Mouse (Mus musculus) neural tube, embryonic 11.5 days (tissue): Measurements from ENCODE around the gene Gm5150. TPM values are rescaled to one million over a fixed set of nuclear protein-coding genes. Genes with fewer than 3 reads are reported as not detected.
A peak's percentile ranks its signal among the peaks of the same experiment; 100 is the strongest.
"Not testable (repeated sequence)": the region's sequence is repeated elsewhere in the genome, so short reads cannot be mapped to it uniquely, and the experiment has no call there.

Experiments
- ATAC-seq: fragments of 200-750 bp; cut with Nextera tagmentation; 2 replicates; pipeline ENCODE4 v1.8.0; 2017; ENCODE audit warnings: moderate number of reproducible peaks, mild to moderate bottlenecking, moderate TSS enrichment, moderate library complexity; ENCODE audit not compliant: insufficient read depth, low FRiP score, low TSS enrichment
- DNase-seq: peaks from one replicate; pipeline ENCODE4 v3.0.0-alpha.2; 2015; ENCODE audit warnings: low spot score
- H3K27ac ChIP-seq: fragments of 300-500 bp; sonication (generic); 2 replicates; pipeline ENCODE4 v1.5.1; 2014; ENCODE audit warnings: low read depth, mild to moderate bottlenecking, low read length
- H3K27me3 ChIP-seq: fragments of 300-500 bp; sonication (generic); 2 replicates; pipeline ENCODE4 v1.6.1; 2014; ENCODE audit warnings: mild to moderate bottlenecking, low read length, mixed read lengths; ENCODE audit not compliant: control insufficient read depth, insufficient read depth
- H3K36me3 ChIP-seq: fragments of 300-500 bp; sonication (generic); 2 replicates; pipeline ENCODE4 v1.6.1; 2014; ENCODE audit warnings: mild to moderate bottlenecking, low read length, moderate library complexity, mixed read lengths; ENCODE audit not compliant: control insufficient read depth, insufficient read depth
- H3K4me1 ChIP-seq: fragments of 300-500 bp; sonication (generic); 2 replicates; pipeline ENCODE4 v1.6.1; 2014; ENCODE audit warnings: low read length, mixed read lengths; ENCODE audit not compliant: control insufficient read depth, insufficient read depth
- H3K4me2 ChIP-seq: fragments of 300-500 bp; sonication (generic); 2 replicates; pipeline ENCODE4 v1.6.1; 2014; ENCODE audit warnings: low read depth, mild to moderate bottlenecking, moderate library complexity
- H3K4me3 ChIP-seq: fragments of 300-500 bp; sonication (generic); 2 replicates; pipeline ENCODE4 v1.5.1; 2014; ENCODE audit warnings: low read depth, low read length
- H3K9ac ChIP-seq: fragments of 300-500 bp; sonication (generic); 2 replicates; pipeline ENCODE4 v1.6.1; 2014; ENCODE audit warnings: mild to moderate bottlenecking, low read length
- H3K9me3 ChIP-seq: fragments of 300-500 bp; sonication (generic); 2 replicates; pipeline ENCODE4 v1.6.1; 2016; ENCODE audit warnings: low read length; ENCODE audit not compliant: control insufficient read depth
- WGBS: fragments of 180-500 bp; shearing (Covaris S2); extraction: QIAGEN DNeasy Blood & Tissue Kit; methylation state at CpG from one replicate; pipeline ENCODE4 v1.1.7; 2014; 5-methylcytosine and 5-hydroxymethylcytosine counted together
- polyA plus RNA-seq: library from polyadenylated mRNA; unstranded; fragments of >200 nt; fragmentation: Nextera tagmentation; extraction: Ambion mirVana; gene quantifications from 2 replicates; pipeline ENCODE4 v1.2.1, GENCODE M21; 2014

The Gm5150 gene
- polyA plus RNA-seq: not detected in 2 replicates

DNA sequence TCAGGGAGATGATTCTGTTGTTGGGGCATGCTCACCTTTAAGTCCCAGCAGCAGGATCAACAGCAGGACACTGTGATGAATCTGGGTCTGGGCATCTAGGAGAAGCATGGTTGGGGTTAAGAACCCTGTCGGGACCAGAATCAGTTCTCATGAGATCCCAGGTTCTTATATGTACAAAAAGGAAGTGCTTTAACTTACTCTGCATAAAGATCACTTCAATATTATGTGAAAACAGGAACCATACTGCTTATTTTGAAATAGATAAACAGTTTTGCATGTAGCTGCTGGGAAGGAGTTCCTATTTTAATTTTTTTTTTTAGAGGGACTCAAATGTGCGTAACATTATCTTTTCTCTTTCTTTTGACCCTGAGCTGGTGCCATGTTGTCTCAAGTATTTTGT, at the start of gene Gm5150:
Gene Gm5150, minus strand, starts transcription at position 223 of the 400 bp plus-strand sequence.
- Histone ChIP-seq H3K4me3 (no peak within 1 kb of the TSS), H3K9me3 (no peaks in the 10 kb centered on the region), H3K9ac (no peak within 1 kb of the TSS), H3K4me1 (no peaks in the 10 kb centered on the region), H3K36me3 (no peaks in the 10 kb centered on the region), H3K27ac (no peak within 1 kb of the TSS), H3K4me2 (no peak within 1 kb of the TSS), H3K27me3 (no peaks in the 10 kb centered on the region)
- WGBS: 91% methylated on average over 2 of the region's 2 CpGs
- DNase-seq: no peak
- ATAC-seq: no peak

DNA sequence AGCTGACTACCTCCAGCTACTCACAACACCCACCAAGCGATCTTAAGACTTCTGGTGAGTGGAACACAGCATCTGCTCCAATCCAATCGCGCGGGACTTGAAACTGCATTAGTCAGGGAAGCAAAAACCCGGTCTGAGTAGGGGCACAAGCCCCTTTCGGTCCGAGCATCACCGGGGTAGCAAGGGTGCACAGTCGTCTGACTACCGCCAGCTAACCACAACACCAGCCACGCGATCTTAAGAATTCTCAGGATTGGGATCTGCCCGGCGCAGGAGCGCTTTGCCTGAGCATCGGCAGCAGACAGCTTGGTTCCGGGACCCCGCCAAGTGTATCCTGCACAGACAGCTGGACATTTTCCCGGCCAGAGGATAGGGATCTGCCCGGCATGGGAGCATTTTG, 45.5 kb upstream of the Gm5150 start:
- H3K27me3 ChIP-seq, H3K4me2 ChIP-seq, H3K4me3 ChIP-seq, H3K9me3 ChIP-seq, H3K27ac ChIP-seq, H3K4me1 ChIP-seq, ATAC-seq, H3K36me3 ChIP-seq, DNase-seq, H3K9ac ChIP-seq: not testable (repeated sequence)
- WGBS: 80% methylated on average over 20 of the region's 20 CpGs

GRCm38 (mm10) chr3:16047288-16047687, 41.1 kb upstream of the Gm5150 start:
- no peak for DNase-seq
- WGBS: 60% methylated on average over 4 of the region's 4 CpGs
- H3K4me2 ChIP-seq: no peak overlapping the region
- ATAC-seq: no peak
- no peaks in the 10 kb centered on the region for H3K9me3 ChIP-seq
- no peaks in the 10 kb centered on the region for H3K27me3 ChIP-seq
- H3K9ac ChIP-seq: no peak overlapping the region
- no peaks in the 10 kb centered on the region for H3K36me3 ChIP-seq
- H3K4me1 ChIP-seq: no peaks in the 10 kb centered on the region
- no peak overlapping the region for H3K4me3 ChIP-seq
- no peak overlapping the region for H3K27ac ChIP-seq

DNA sequence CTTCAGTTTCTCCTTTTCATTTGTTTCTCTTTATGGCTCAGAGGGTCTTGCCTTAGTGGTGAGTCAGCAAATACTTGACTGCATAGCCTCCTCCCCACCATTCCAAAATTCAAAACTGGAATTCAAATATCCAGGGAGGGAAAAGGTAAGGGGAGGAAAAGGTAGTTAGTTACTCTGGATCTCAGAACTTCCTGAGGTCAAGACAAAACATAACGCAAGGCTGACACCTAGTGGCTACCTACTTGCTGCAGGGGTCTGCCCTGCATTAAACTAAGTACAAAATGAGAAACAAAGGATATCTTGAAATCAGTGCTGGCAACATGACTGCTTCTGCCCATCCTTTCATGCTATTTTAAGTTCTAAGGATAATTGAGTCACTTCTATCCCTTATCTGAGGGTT, 37.1 kb upstream of the Gm5150 start:
- Histone ChIP-seq H3K9me3 (no peaks in the 10 kb centered on the region), H3K27me3 (no peaks in the 10 kb centered on the region), H3K36me3 (no peaks in the 10 kb centered on the region), H3K27ac (no peak overlapping the region), H3K4me3 (no peak overlapping the region), H3K4me1 (no peaks in the 10 kb centered on the region), H3K4me2 (no peak overlapping the region), H3K9ac (no peak overlapping the region)
- 3% methylated on average over 1 of the region's 1 CpGs for WGBS
- no peak for ATAC-seq
- peak; percentile 30 for DNase-seq

DNA sequence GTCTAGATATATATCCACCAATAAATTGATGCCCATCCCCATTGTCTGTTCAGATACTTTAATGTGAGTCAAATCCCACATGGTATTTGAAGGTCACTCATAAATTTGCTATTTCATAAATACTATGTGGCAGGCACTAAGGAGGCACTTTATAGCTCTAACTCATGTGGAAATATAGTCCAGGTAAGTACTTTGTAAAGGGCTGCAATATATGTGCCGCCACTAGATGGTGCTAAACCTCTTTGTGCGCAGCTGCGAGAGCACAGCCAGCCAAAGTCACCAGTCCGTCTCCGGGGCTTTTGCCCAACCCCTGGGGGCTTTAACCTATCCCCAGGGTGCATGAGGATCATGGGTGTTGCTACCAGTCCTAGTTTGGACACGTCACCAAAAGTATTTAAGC, 18.8 kb upstream of the Gm5150 start:
- not testable (repeated sequence) for H3K36me3 ChIP-seq, H3K4me2 ChIP-seq

DNA sequence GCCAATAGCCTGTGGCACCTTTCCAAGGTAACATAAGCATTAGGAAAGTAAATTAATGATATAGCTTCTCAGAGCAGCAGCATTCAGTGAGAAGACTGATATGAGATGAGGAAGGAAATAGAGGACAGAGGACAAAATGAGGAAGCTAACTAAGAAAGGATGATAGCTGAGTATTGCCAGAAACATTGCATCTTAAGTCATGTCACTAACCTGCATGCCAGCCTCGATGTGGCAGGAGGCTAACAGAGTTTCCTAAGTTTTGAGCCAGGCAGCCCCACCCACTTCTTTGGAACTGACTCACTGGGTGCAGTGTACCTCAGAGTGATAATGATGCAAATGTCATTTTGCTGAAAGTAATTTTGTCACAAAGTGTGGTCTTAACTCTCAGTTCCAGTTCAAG, 16.0 kb upstream of the Gm5150 start:
- no peaks in the 10 kb centered on the region for H3K36me3 ChIP-seq
- WGBS: 75% methylated on average over 1 of the region's 1 CpGs
- H3K4me3 ChIP-seq: no peak overlapping the region
- no peak overlapping the region for H3K9ac ChIP-seq
- DNase-seq (no peak), ATAC-seq (no peak)
- no peaks in the 10 kb centered on the region for H3K4me1 ChIP-seq
- H3K9me3 ChIP-seq: no peaks in the 10 kb centered on the region
- no peak overlapping the region for H3K27ac ChIP-seq
- no peaks in the 10 kb centered on the region for H3K27me3 ChIP-seq
- no peak overlapping the region for H3K4me2 ChIP-seq

More for the DNA sequence above, 18.8 kb upstream of the Gm5150 start:
- DNase-seq, H3K9me3 ChIP-seq, H3K4me3 ChIP-seq, H3K4me1 ChIP-seq, H3K9ac ChIP-seq, H3K27me3 ChIP-seq, H3K27ac ChIP-seq: not testable (repeated sequence)
- 10% methylated on average over 6 of the region's 6 CpGs for WGBS
- peak; percentile 72 for ATAC-seq

DNA sequence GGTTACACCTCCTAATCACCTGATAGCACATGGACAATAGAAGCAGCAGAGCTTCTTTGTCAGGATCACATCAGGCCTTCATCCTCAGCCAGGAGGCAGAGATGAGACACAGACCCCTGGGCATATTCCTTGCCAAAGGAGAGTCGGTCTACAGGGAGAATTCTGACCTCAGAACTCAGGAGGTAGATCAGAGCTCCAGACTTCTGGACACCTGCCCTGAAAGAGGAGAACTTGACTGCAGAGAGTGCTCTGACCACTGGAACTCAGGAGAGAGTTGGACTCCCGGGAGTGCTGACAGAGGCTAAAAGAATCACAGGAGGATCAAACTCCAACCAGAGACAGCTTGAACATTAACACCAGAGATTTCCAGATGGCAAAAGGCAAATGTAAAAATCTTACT, 8.2 kb upstream of the Gm5150 start:
- ATAC-seq, H3K4me3 ChIP-seq, DNase-seq, H3K9ac ChIP-seq, H3K27ac ChIP-seq, H3K4me2 ChIP-seq, H3K9me3 ChIP-seq, H3K36me3 ChIP-seq, H3K4me1 ChIP-seq, H3K27me3 ChIP-seq: not testable (repeated sequence)
- 83% methylated on average over 2 of the region's 2 CpGs for WGBS

- no peak overlapping the region for H3K4me3 ChIP-seq
Observed at GRCm38 (mm10) chr3:16007827-16008226, 1.6 kb upstream of the Gm5150 start.

DNA sequence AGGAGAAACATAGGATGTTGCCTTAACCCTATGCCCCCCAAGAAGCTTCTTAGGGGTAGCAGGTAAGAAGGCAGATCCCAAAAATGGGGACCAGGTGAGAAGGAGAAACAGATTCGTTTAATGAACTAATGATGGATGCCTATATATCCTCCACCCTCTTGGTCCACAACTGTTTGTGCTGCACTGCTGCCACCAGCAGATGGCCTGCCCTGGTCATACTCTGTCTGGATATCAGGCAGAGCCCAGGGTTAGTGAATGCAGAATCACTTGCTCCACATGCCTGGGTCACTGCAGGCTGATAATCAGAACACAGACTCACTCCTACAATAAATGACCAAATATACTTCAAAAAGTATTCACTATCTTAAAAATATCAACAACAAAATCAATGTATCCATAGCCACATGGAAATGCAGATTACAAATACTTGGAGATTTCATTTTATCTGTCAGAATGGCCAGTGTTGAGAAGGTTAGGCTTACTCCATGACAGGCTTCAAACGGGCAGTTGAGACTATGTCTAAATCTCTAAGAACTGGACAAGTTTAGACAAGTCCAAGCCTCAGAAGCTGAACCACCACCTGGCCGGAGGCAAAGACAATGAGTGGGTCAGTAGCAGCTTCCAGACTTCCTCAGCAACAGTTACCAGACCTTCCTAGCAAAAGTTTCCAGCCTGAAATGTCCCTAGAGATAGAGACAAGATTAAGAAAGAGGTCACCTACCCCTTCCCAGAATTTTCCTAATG, 2.2 kb downstream of the Gm5150 start:
- Histone ChIP-seq H3K27me3 (no peaks in the 10 kb centered on the region), H3K27ac (no peak overlapping the region), H3K4me1 (no peaks in the 10 kb centered on the region), H3K4me3 (no peak overlapping the region), H3K36me3 (no peaks in the 10 kb centered on the region), H3K9me3 (no peaks in the 10 kb centered on the region), H3K4me2 (no peak overlapping the region), H3K9ac (no peak overlapping the region)
- no peak for ATAC-seq
- 85% methylated on average over 3 of the region's 3 CpGs for WGBS
- no peak for DNase-seq

More at GRCm38 (mm10) chr3:16007827-16008226, 1.6 kb upstream of the Gm5150 start:
- no peaks in the 10 kb centered on the region for H3K4me1 ChIP-seq
- DNase-seq (no peak), ATAC-seq (no peak)
- no peak overlapping the region for H3K27ac ChIP-seq
- H3K4me2 ChIP-seq: no peak overlapping the region
- H3K9ac ChIP-seq: no peak overlapping the region
- no peaks in the 10 kb centered on the region for H3K9me3 ChIP-seq
- 85% methylated on average over 1 of the region's 1 CpGs for WGBS
- H3K27me3 ChIP-seq: no peaks in the 10 kb centered on the region
- no peaks in the 10 kb centered on the region for H3K36me3 ChIP-seq
